27 mouse cellular contexts compared by ENCODE assay signal in genomic region chr7:13013671-13014070, GRCm38 (mm10). TPM values are rescaled to one million over a fixed set of nuclear protein-coding genes. Genes with fewer than 3 reads are reported as not detected.
"Had no signal": no experiment of that assay in that cellular context is flagged by ENCODE, and none has a peak within 500 bp of the region (broad histone marks: within the 10 kb centered on the region; RNA-seq: fewer than 3 reads in every experiment).

No protein-coding gene starts in this region.

- DNase-seq: kidney, adult 18-20 months; kidney, adult 9 months; kidney, postnatal 14 days; layer of hippocampus, adult 9-11 months; lung, adult 18-20 months; lung, postnatal 14 days; lung, postnatal 4 days; midbrain, embryonic 14.5 days; retina, postnatal 1 day; right cerebral cortex, postnatal 25 days; thymus, adult 2 months; thymus, postnatal 14 days; thymus, postnatal 4 days had no signal

- H3K4me3 ChIP-seq: layer of hippocampus, adult 2 months; limb, embryonic 10.5 days; limb, embryonic 13.5 days; lung, embryonic 15.5 days; neural tube, embryonic 12.5 days had no signal

- H3K27ac ChIP-seq: layer of hippocampus, adult 2 months; limb, embryonic 10.5 days; limb, embryonic 13.5 days; liver, embryonic 14.5 days; lung, embryonic 15.5 days; neural tube, embryonic 12.5 days; stomach, postnatal 0 days had no signal

- ATAC-seq: intestine, embryonic 16.5 days had no signal

- H3K9ac ChIP-seq: limb, embryonic 13.5 days; liver, embryonic 14.5 days; lung, embryonic 15.5 days; neural tube, embryonic 12.5 days had no signal

- H3K9me3 ChIP-seq: limb, embryonic 10.5 days; limb, embryonic 13.5 days; lung, embryonic 15.5 days; neural tube, embryonic 12.5 days had no signal

- H3K36me3 ChIP-seq: limb, embryonic 10.5 days; limb, embryonic 13.5 days; lung, embryonic 15.5 days; neural tube, embryonic 12.5 days had no signal

- H3K4me2 ChIP-seq: limb, embryonic 13.5 days; lung, embryonic 15.5 days; midbrain, embryonic 11.5 days; neural tube, embryonic 12.5 days had no signal

- H3K27me3 ChIP-seq: limb, embryonic 13.5 days; lung, embryonic 15.5 days; neural tube, embryonic 12.5 days had no signal

RNA-seq across cellular contexts. Expression of gene Slc27a5, which starts 15.7 kb away (rescaled TPM):
- total RNA-seq: left cerebral cortex, postnatal 25 days; megakaryocyte progenitor cell, adult 5-6 weeks; megakaryocyte-erythroid progenitor cell, adult 5-6 weeks; midbrain, postnatal 0 days had no signal
- polyA plus RNA-seq: limb, embryonic 10.5 days; lung, embryonic 15.5 days; midbrain, embryonic 11.5 days; stomach, embryonic 14.5 days had no signal
